In the genomic region with DNA sequence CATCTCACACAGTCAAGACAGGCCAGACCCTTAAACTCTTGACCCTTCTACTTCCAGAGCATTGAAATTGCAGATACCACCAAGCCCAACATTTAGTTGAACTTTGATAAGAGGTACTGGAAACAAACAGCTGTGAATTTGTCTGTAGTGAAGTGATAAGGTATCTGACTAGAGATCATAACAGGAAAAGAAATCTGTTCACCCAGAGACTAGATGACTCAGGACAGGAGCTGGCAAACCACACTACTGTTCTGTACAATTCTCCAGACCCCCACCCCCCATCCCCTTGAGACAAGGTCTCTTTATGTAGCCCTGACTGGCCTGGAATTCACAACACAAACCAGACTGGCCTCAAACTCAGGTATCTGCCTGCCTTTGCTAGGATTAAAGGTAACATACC, we compare ENCODE assay signal across 8 mouse cellular contexts. TPM values are rescaled to one million over a fixed set of nuclear protein-coding genes. Genes with fewer than 3 reads are reported as not detected.
DNase-seq lines count a peak whose midpoint lies in the region; ATAC-seq and TF ChIP-seq lines count a peak whose summit lies in the region.

No protein-coding gene starts in this region.

- H3K9ac ChIP-seq in heart, adult 2 months (ENCODE audit: low read depth, low read length): no peak overlapping the region
- peak overlapping the region; percentile 97; the same call in 1 of the 2 replicates for H3K9ac ChIP-seq in CH12.LX (ENCODE audit: insufficient read depth, low read depth)
- 0 out of 2 replicates have a peak overlapping the region, but pooled peaks have one; percentile 13 for H3K9ac ChIP-seq in forebrain, embryonic 14.5 days (ENCODE audit: low read length)
- H3K9ac ChIP-seq in liver, embryonic 15.5 days: peak overlapping the region; percentile 1; the same call in 1 of the 2 replicates

- H3K4me3 ChIP-seq in heart, adult 2 months: peak overlapping the region; percentile 11; the same call in 1 of the 2 replicates
- peak overlapping the region in 2 of 3 experiments; percentile 74 to 77 for H3K4me3 ChIP-seq in CH12.LX (replicated peaks in 1 of 3; ENCODE audit: low read depth in 2 of 3, low read length in 2 of 3, poor library complexity in 1 of 3)
- H3K4me3 ChIP-seq in forebrain, embryonic 14.5 days (ENCODE audit: low read depth, low read length): peak overlapping the region; percentile 75; the same call in 1 of the 2 replicates
- H3K4me3 ChIP-seq in liver, embryonic 15.5 days (replicated peaks): peak overlapping the region; percentile 72

- H3K9me3 ChIP-seq in CH12.LX (replicated peaks; ENCODE audit: low read length): no peaks in the 10 kb centered on the region
- H3K9me3 ChIP-seq in forebrain, embryonic 14.5 days (replicated peaks; ENCODE audit: control insufficient read depth, low read length): no peaks in the 10 kb centered on the region
- no peaks in the 10 kb centered on the region for H3K9me3 ChIP-seq in liver, embryonic 15.5 days (replicated peaks)

- no peak for TF ChIP-seq EP300 in heart, adult 2 months (IDR thresholded peaks at IDR 0.05; ENCODE audit: insufficient read depth, low read depth, low read length)
- peak; percentile 86 for TF ChIP-seq EP300 in CH12.LX (IDR thresholded peaks at IDR 0.05; ENCODE audit: low read length)

- no peaks in the 10 kb centered on the region for H3K27me3 ChIP-seq in heart, adult 2 months (ENCODE audit: control insufficient read depth, insufficient read depth, low read length)
- H3K27me3 ChIP-seq in CH12.LX (replicated peaks): no peaks in the 10 kb centered on the region
- no peaks in the 10 kb centered on the region for H3K27me3 ChIP-seq in forebrain, embryonic 14.5 days (replicated peaks; ENCODE audit: control insufficient read depth, insufficient read depth, low read length)
- H3K27me3 ChIP-seq in liver, embryonic 15.5 days: no peaks in the 10 kb centered on the region

- intact Hi-C loops in heart, adult 2 months (cut with DNase I): loop anchor here (5.0 kb wide), 1 partner anchor 161 kb away; the partner anchor contains the start of gene Denr
- intact Hi-C loops in left cerebral cortex, postnatal 25 days (cut with DNase I): loop anchor here (5.0 kb wide), 1 partner anchor 71 kb away; no protein-coding TSS in a partner anchor

- peak overlapping the region; percentile 48 for H3K4me2 ChIP-seq in CH12.LX (ENCODE audit: insufficient read depth, low read depth, poor library complexity, severe bottlenecking)
- H3K4me2 ChIP-seq in forebrain, embryonic 14.5 days (ENCODE audit: low read length): peak overlapping the region; percentile 85
- H3K4me2 ChIP-seq in liver, embryonic 15.5 days: peak overlapping the region; percentile 72

- in situ Hi-C loops in CH12.LX (cut with MboI; ENCODE audit: low pct_ligation_motif_present, low pct_unique_long_range_greater_than_20kb, low sequenced_read_pairs): no loop called here

- dilution Hi-C loops in CH12.LX (cut with MboI; ENCODE audit: extremely low pct_ligation_motif_present, extremely low pct_unique_long_range_greater_than_20kb, low sequenced_read_pairs): no loop called here

- TF ChIP-seq POLR2A in heart, adult 2 months (IDR thresholded peaks at IDR 0.05; ENCODE audit: insufficient read depth, low read depth, low read length): no peak
- TF ChIP-seq POLR2A in CH12.LX (IDR thresholded peaks at IDR 0.05; ENCODE audit: low read depth, low read length): no peak

- no peak for ATAC-seq in forebrain, embryonic 14.5 days
- ATAC-seq in liver, embryonic 15.5 days (ENCODE audit: insufficient read depth): no peak

- TF ChIP-seq CTCF in heart, adult 2 months (IDR thresholded peaks at IDR 0.05): no peak
- TF ChIP-seq CTCF in CH12.LX (conservative IDR thresholded peaks at IDR 0.05 in 1 of 2, IDR thresholded peaks at IDR 0.05 in 1 of 2; ENCODE audit: low read depth in 2 of 2, low read length in 2 of 2): no peak

- no peak for TF ChIP-seq RAD21 in CH12.LX (IDR thresholded peaks at IDR 0.05; ENCODE audit: low read depth, low read length)

- H3K27ac ChIP-seq in heart, adult 2 months: no peak overlapping the region
- H3K27ac ChIP-seq in CH12.LX (ENCODE audit: insufficient read depth, low read depth): no peak overlapping the region
- H3K27ac ChIP-seq in forebrain, embryonic 14.5 days (ENCODE audit: low read depth, low read length): no peak overlapping the region
- no peak overlapping the region for H3K27ac ChIP-seq in liver, embryonic 15.5 days (replicated peaks)

- no peaks in the 10 kb centered on the region; the same call in 1 of the 2 replicates for H3K79me2 ChIP-seq in heart, adult 2 months (replicated peaks; ENCODE audit: control insufficient read depth, insufficient read depth, low read length)
- peaks cover 71% of the 10 kb centered on the region for H3K79me2 ChIP-seq in CH12.LX (replicated peaks; ENCODE audit: control insufficient read depth, extremely low read depth, insufficient read depth, poor library complexity, severe bottlenecking)

- DNase-seq in heart, adult 2 months: no peak
- no peak for DNase-seq in heart, adult 11 months
- peak; percentile 76 for DNase-seq in CH12.LX (ENCODE audit: extremely low read depth)
- no peak for DNase-seq in forebrain, embryonic 14.5 days (ENCODE audit: low spot score)
- no peak for DNase-seq in left cerebral cortex, postnatal 25 days (ENCODE audit: low spot score in 2 of 2)
- DNase-seq in layer of hippocampus, postnatal 14 days (ENCODE audit: low spot score in 2 of 2): no peak
- DNase-seq in layer of hippocampus, adult 11-12 months (ENCODE audit: low spot score): no peak

- H3K36me3 ChIP-seq in heart, adult 2 months (ENCODE audit: control insufficient read depth, insufficient read depth, low read length): peaks cover 49% of the 10 kb centered on the region
- peaks cover 14 to 44% of the 10 kb centered on the region in 2 experiments for H3K36me3 ChIP-seq in CH12.LX (replicated peaks in 1 of 2; ENCODE audit: control insufficient read depth in 1 of 2, insufficient read depth in 1 of 2, low read length in 1 of 2)
- peaks cover 32% of the 10 kb centered on the region for H3K36me3 ChIP-seq in forebrain, embryonic 14.5 days (ENCODE audit: control insufficient read depth, insufficient read depth, low read length)
- peaks cover 49% of the 10 kb centered on the region for H3K36me3 ChIP-seq in liver, embryonic 15.5 days (replicated peaks)

- peaks cover 9% of the 10 kb centered on the region; the same call in 1 of the 2 replicates for H3K4me1 ChIP-seq in heart, adult 2 months (ENCODE audit: control insufficient read depth, insufficient read depth, low read length)
- peaks cover 5 to 43% of the 10 kb centered on the region in 2 experiments for H3K4me1 ChIP-seq in CH12.LX (ENCODE audit: control insufficient read depth in 1 of 2, insufficient read depth in 2 of 2)
- peaks cover 18% of the 10 kb centered on the region for H3K4me1 ChIP-seq in forebrain, embryonic 14.5 days (ENCODE audit: control insufficient read depth, insufficient read depth, low read length)
- peaks cover 36% of the 10 kb centered on the region for H3K4me1 ChIP-seq in liver, embryonic 15.5 days (replicated peaks)

TF ChIP-seq in CH12.LX, 34 proteins besides CTCF, POLR2A, EP300 and RAD21:
- TF ChIP-seq CHD2 (IDR thresholded peaks at IDR 0.05; ENCODE audit: low read length) (peak; percentile 64; the same call in 1 of the 2 replicates), JUN (IDR thresholded peaks at IDR 0.05; ENCODE audit: insufficient read depth, low read depth, low read length) (peak; percentile 57), MAFK (IDR thresholded peaks at IDR 0.05; ENCODE audit: insufficient replicate concordance, low read length) (no peak), ETS1 (conservative IDR thresholded peaks at IDR 0.05; ENCODE audit: low read depth, low read length) (peak; percentile 55), MAX (IDR thresholded peaks at IDR 0.05; ENCODE audit: low read length) (no peak), SIN3A (IDR thresholded peaks at IDR 0.05; ENCODE audit: low read length) (peak; percentile 92), JUND (conservative IDR thresholded peaks at IDR 0.05; ENCODE audit: low read depth, low read length) (peak; percentile 58; the same call in 1 of the 2 replicates), ZC3H11A (IDR thresholded peaks at IDR 0.05; ENCODE audit: low read depth, low read length) (no peak), MXI1 (IDR thresholded peaks at IDR 0.05; ENCODE audit: low read depth, low read length) (0 out of 2 replicates have a peak, but pooled peaks have one; percentile 25), IRF4 (IDR thresholded peaks at IDR 0.05; ENCODE audit: low read depth, low read length) (peak; percentile 93)
TF ChIP-seq in CH12.LX: peak in this region for 7.

RNA-seq across cellular contexts. Expression of gene Rsrc2, which starts 3.0 kb away (rescaled TPM):
- total RNA-seq in heart, adult 2 months (2021): 10 to 100 TPM; 38.3 to 39.0 TPM
- polyA plus RNA-seq in heart, adult 2 months (2012; rRNA removed): 11.8 and 17.3 TPM in 2 replicates
- total RNA-seq in CH12.LX (2012; rRNA removed) (55.8 and 68.5 TPM in 2 replicates), CH12.LX (2014; rRNA removed) (107 and 138 TPM in 2 replicates)
- polyA plus RNA-seq in CH12.LX (2012; ENCODE audit: insufficient read length, low read depth): 128 and 154 TPM in 2 replicates
- 126 and 143 TPM in 2 replicates for polyA plus RNA-seq in forebrain, embryonic 14.5 days (2014; fragmentation: Nextera tagmentation; extraction: Ambion mirVana)
- 30.1 and 34.2 TPM in 2 replicates for polyA plus RNA-seq in liver, embryonic 15.5 days (2015; fragmentation: Nextera tagmentation; extraction: Ambion mirVana)
- 10 to 100 TPM; 78.6 to 87.1 TPM for total RNA-seq in left cerebral cortex, postnatal 25 days (2021)
- 10 to 100 TPM; 89.5 to 96.9 TPM for total RNA-seq in layer of hippocampus, postnatal 14 days (2021)

RNA-seq across cellular contexts. Expression of gene Kntc1, which starts 3.3 kb away (rescaled TPM):
- under 1 TPM; 0.05 to 0.14 TPM for total RNA-seq in heart, adult 2 months (2021)
- 0.12 and 0.16 TPM in 2 replicates for polyA plus RNA-seq in heart, adult 2 months (2012; rRNA removed)
- total RNA-seq in CH12.LX (2012; rRNA removed): 36.3 and 37.4 TPM in 2 replicates
- total RNA-seq in CH12.LX (2014; rRNA removed): 30.4 and 39.0 TPM in 2 replicates
- polyA plus RNA-seq in CH12.LX (2012; ENCODE audit: insufficient read length, low read depth): 26.4 and 30.5 TPM in 2 replicates
- 11.4 and 12.9 TPM in 2 replicates for polyA plus RNA-seq in forebrain, embryonic 14.5 days (2014; fragmentation: Nextera tagmentation; extraction: Ambion mirVana)
- 19.9 and 21.3 TPM in 2 replicates for polyA plus RNA-seq in liver, embryonic 15.5 days (2015; fragmentation: Nextera tagmentation; extraction: Ambion mirVana)
- 1 to 10 TPM in 1 of 2 experiments, under 1 TPM in 1; 0.83 to 1.3 TPM for total RNA-seq in left cerebral cortex, postnatal 25 days (2021)
- 1 to 10 TPM; 1.7 to 2.9 TPM for total RNA-seq in layer of hippocampus, postnatal 14 days (2021)

RNA-seq across cellular contexts. Expression of gene Zcchc8, which starts 25.4 kb away (rescaled TPM):
- total RNA-seq in heart, adult 2 months (2021): 10 to 100 TPM; 23.2 to 24.9 TPM
- polyA plus RNA-seq in heart, adult 2 months (2012; rRNA removed): 12.6 and 16.1 TPM in 2 replicates
- total RNA-seq in CH12.LX (2012; rRNA removed) (15.2 and 17.0 TPM in 2 replicates), CH12.LX (2014; rRNA removed) (24.4 and 31.8 TPM in 2 replicates)
- 60.7 and 77.2 TPM in 2 replicates for polyA plus RNA-seq in CH12.LX (2012; ENCODE audit: insufficient read length, low read depth)
- 70.3 and 79.8 TPM in 2 replicates for polyA plus RNA-seq in forebrain, embryonic 14.5 days (2014; fragmentation: Nextera tagmentation; extraction: Ambion mirVana)
- 25.6 and 28.6 TPM in 2 replicates for polyA plus RNA-seq in liver, embryonic 15.5 days (2015; fragmentation: Nextera tagmentation; extraction: Ambion mirVana)
- 10 to 100 TPM; 37.4 to 50.3 TPM for total RNA-seq in left cerebral cortex, postnatal 25 days (2021)
- total RNA-seq in layer of hippocampus, postnatal 14 days (2021): 10 to 100 TPM; 44.3 to 50.0 TPM

Comparison
In these comparisons a context has a peak if more than half of its experiments do, and no peak if none do; other contexts are left out.
1. H3K4me3 ChIP-seq: peak in every context shown above with its lines; median percentile 76 in CH12.LX; 75 in forebrain, embryonic 14.5 days; 72 in liver, embryonic 15.5 days; 11 in heart, adult 2 months.
2. RNA of gene Kntc1, which starts 3.3 kb away (total RNA-seq): 30.4 to 39.0 TPM in CH12.LX; 1.7 to 2.9 TPM in layer of hippocampus, postnatal 14 days, 0.83 to 1.3 TPM in left cerebral cortex, postnatal 25 days and 0.05 to 0.14 TPM in heart, adult 2 months; every median in the first group is over 4 times any median in the second.
3. Peak in every context shown above with its lines, with median percentiles within 50 percentile points of each other: H3K4me2 ChIP-seq.